Mouse (Mus musculus) bone marrow macrophage, adult 2 months (primary cell): ENCODE measurements around the gene Serpini1.

Experiments used
- CTCF ChIP-seq: IDR thresholded peaks from 2 replicates; pipeline ENCODE4 v1.5.1; 2012; ENCODE audit warnings: low read depth, mild to moderate bottlenecking, low read length, moderate library complexity
- POLR2A ChIP-seq: IDR thresholded peaks from 2 replicates; pipeline ENCODE4 v1.6.1; 2012; ENCODE audit warnings: mild to moderate bottlenecking, low read depth, low read length, borderline replicate concordance

- TF ChIP-seq POLR2A = no peak
- no peak for TF ChIP-seq CTCF
These were observed 36.0 kb upstream of the Serpini1 start for GRCm38 (mm10) chr3:75521314-75521713.
